Mouse (Mus musculus) forebrain, embryonic 10.5 days (tissue): ENCODE data around the gene Wnt10a. TPM values are rescaled to one million over a fixed set of nuclear protein-coding genes. Genes with fewer than 3 reads are reported as not detected.

Experiments
- DNase-seq: peaks from one replicate; pipeline ENCODE4 v3.0.0-alpha.2; 2017; ENCODE audit warnings: low spot score; ENCODE audit errors: extremely low spot score
- H3K27ac ChIP-seq: fragments of 300-500 bp; sonication (generic); 2 replicates; pipeline ENCODE4 v1.5.1; 2016; ENCODE audit warnings: mild to moderate bottlenecking
- H3K27me3 ChIP-seq: fragments of 300-500 bp; sonication (generic); 2 replicates; pipeline ENCODE4 v1.6.1; 2016; ENCODE audit warnings: mild to moderate bottlenecking; ENCODE audit not compliant: poor library complexity, severe bottlenecking
- H3K36me3 ChIP-seq: fragments of 300-500 bp; sonication (generic); replicated peaks from 2 replicates; pipeline ENCODE4 v1.6.1; 2016; ENCODE audit warnings: mild to moderate bottlenecking, moderate library complexity
- H3K4me1 ChIP-seq: fragments of 300-500 bp; sonication (generic); 2 replicates; pipeline ENCODE4 v1.6.1; 2016
- H3K4me3 ChIP-seq: fragments of 300-500 bp; sonication (generic); 2 replicates; pipeline ENCODE4 v1.5.1; 2016; ENCODE audit warnings: mild to moderate bottlenecking, moderate library complexity
- H3K9me3 ChIP-seq: fragments of 300-500 bp; sonication (generic); 2 replicates; pipeline ENCODE4 v1.6.1; 2016; ENCODE audit warnings: mild to moderate bottlenecking, moderate library complexity
- WGBS: fragments of 180-500 bp; shearing (Covaris S2); methylation state at CpG from one replicate; pipeline ENCODE4 v1.1.7; 2016; 5-methylcytosine and 5-hydroxymethylcytosine counted together
- polyA plus RNA-seq: library from polyadenylated mRNA; unstranded; fragments of >200 nt; fragmentation: Nextera tagmentation; extraction: Ambion mirVana; gene quantifications from 2 replicates; pipeline ENCODE4 v1.2.1, GENCODE M21; 2016

Wnt10a gene
- polyA plus RNA-seq, 1 experiment from 2014 or later, result 0.92 TPM

- 0% methylated on average over 26 of the region's 26 CpGs for WGBS
- Histone ChIP-seq H3K36me3 (no peaks in the 10 kb centered on the region), H3K27me3 (peaks cover 100% of the 10 kb centered on the region), H3K4me1 (peaks cover 57% of the 10 kb centered on the region), H3K4me3 (peak overlapping the region; percentile 60), H3K27ac (0 out of 2 replicates have a peak overlapping the region, but pooled peaks have one; percentile 48), H3K9me3 (no peaks in the 10 kb centered on the region)
- no peak for DNase-seq
These were observed 19.9 kb upstream of the Wnt10a start for GRCm38 (mm10) chr1:74771467-74771844.

DNA sequence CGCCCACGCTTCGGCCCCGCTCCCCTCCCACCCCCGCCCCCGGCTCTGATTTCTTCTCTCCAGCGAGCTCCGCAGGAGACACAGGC lies 19.6 kb upstream of the Wnt10a start, which contains the start of gene Wnt6:
Wnt6 (plus strand) TSS at position 48 of the 86 bp plus-strand sequence.
- DNase-seq, result no peak
- peak within 1 kb of the TSS; percentile 48; the same call in 1 of the 2 replicates for H3K27ac ChIP-seq
- H3K4me3 ChIP-seq, result peak within 1 kb of the TSS; percentile 60
- no peaks in the 10 kb centered on the region for H3K36me3 ChIP-seq
- H3K9me3 ChIP-seq, result no peaks in the 10 kb centered on the region
- H3K27me3 ChIP-seq, result peaks cover 100% of the 10 kb centered on the region
- peaks cover 60% of the 10 kb centered on the region for H3K4me1 ChIP-seq
- WGBS, result 5% methylated on average over 4 of the region's 8 CpGs

- H3K4me3 ChIP-seq, result peak overlapping the region; percentile 60
- H3K27me3 ChIP-seq, result peaks cover 100% of the 10 kb centered on the region
- H3K4me1 ChIP-seq, result peaks cover 62% of the 10 kb centered on the region
- peak overlapping the region; percentile 48; the same call in 1 of the 2 replicates for H3K27ac ChIP-seq
- no peak for DNase-seq
- H3K36me3 ChIP-seq, result no peaks in the 10 kb centered on the region
- H3K9me3 ChIP-seq, result no peaks in the 10 kb centered on the region
- WGBS, result under 1% methylated on average over 51 of the region's 51 CpGs
These were observed 19.2 kb upstream of the Wnt10a start for GRCm38 (mm10) chr1:74771931-74772620.

DNA sequence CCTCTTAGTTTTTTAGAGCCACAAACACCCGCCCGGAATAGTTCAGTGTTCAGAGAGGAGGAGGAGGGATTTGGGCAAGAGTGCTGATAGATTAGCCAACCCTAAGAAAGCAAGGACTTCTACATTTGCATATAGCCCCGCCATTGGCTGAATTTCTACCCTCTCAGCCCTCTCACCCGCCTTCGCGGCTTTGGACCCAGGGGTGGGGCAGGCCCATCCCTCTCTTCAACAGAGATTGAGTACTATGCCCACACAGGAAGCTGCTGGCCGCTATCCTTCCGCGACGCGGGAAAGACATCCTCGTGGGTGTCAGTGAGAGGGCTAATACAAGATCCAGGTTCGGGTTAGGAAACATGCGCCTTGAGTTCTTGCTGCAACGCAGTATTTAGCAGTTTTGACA lies 18.2 kb upstream of the Wnt10a start:
- H3K36me3 ChIP-seq, result no peaks in the 10 kb centered on the region
- H3K4me1 ChIP-seq, result peaks cover 62% of the 10 kb centered on the region
- no peak overlapping the region for H3K27ac ChIP-seq
- H3K4me3 ChIP-seq, result peak overlapping the region; percentile 60
- peaks cover 100% of the 10 kb centered on the region for H3K27me3 ChIP-seq
- under 1% methylated on average over 15 of the region's 15 CpGs for WGBS
- DNase-seq, result peak; percentile 80
- H3K9me3 ChIP-seq, result no peaks in the 10 kb centered on the region

DNA sequence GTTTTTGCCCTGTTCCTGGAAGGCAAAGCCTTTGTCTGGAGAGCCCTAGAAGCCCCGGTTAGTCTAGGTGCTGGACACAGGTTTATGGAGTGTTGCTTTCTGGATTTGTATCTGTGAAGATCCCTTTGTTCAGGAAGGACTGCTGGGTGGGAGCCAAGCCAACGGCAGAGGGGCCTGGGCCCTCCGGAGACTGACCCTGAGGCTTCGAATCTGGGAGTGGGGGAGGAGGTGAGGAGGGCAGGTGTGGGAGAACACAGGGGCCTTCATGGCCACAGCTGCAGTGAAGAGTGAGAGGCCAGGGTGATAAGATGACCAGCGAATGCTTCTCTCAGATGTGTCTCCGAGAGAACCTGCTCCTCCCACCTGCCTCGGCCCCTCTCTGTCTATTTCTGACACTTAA lies 17.3 kb upstream of the Wnt10a start:
- DNase-seq, result no peak
- no peak overlapping the region for H3K27ac ChIP-seq
- no peaks in the 10 kb centered on the region for H3K36me3 ChIP-seq
- no peaks in the 10 kb centered on the region for H3K9me3 ChIP-seq
- 16% methylated on average over 7 of the region's 7 CpGs for WGBS
- no peak overlapping the region for H3K4me3 ChIP-seq
- H3K4me1 ChIP-seq, result peaks cover 62% of the 10 kb centered on the region
- H3K27me3 ChIP-seq, result peaks cover 100% of the 10 kb centered on the region

GRCm38 (mm10) chr1:74775816-74776215 lies 15.5 kb upstream of the Wnt10a start:
- DNase-seq, result no peak

DNA sequence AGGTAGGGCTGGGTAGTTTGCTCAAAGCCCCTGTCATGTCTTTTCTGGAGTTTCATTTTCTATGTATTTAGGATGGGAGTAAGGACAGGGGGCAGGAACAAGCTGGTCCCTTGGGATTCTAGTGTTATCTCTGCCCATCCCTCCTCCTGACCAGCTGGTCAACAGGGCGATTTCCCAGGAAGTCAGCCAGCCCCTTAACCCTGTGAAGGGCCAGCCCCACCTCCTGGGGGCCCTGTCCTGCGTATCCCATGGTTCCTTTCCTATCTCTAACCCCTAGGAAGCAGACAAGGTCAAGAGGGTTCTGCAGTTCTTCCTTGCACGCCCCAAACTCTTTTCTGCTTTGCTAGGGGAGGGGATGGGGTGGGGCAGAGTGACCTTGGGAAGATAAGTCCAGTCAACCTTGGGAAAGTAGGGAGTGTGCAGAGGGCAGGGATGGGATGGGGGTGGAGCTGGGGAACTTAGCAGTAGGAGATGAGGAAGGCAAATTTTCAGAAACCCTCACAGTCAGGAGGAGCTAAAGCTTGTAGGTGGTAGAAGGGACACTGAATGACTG lies 12.3 kb upstream of the Wnt10a start:
- Histone ChIP-seq H3K36me3 (no peaks in the 10 kb centered on the region), H3K9me3 (no peaks in the 10 kb centered on the region), H3K4me1 (peaks cover 42% of the 10 kb centered on the region), H3K4me3 (no peak overlapping the region), H3K27me3 (peaks cover 100% of the 10 kb centered on the region), H3K27ac (no peak overlapping the region)
- DNase-seq, result no peak
- 39% methylated on average over 3 of the region's 3 CpGs for WGBS

More at GRCm38 (mm10) chr1:74775816-74776215, 15.5 kb upstream of the Wnt10a start:
- WGBS, result 8% methylated on average over 5 of the region's 5 CpGs
- Histone ChIP-seq H3K9me3 (no peaks in the 10 kb centered on the region), H3K27me3 (peaks cover 100% of the 10 kb centered on the region), H3K4me1 (peaks cover 52% of the 10 kb centered on the region), H3K27ac (no peak overlapping the region), H3K4me3 (no peak overlapping the region), H3K36me3 (no peaks in the 10 kb centered on the region)

DNA sequence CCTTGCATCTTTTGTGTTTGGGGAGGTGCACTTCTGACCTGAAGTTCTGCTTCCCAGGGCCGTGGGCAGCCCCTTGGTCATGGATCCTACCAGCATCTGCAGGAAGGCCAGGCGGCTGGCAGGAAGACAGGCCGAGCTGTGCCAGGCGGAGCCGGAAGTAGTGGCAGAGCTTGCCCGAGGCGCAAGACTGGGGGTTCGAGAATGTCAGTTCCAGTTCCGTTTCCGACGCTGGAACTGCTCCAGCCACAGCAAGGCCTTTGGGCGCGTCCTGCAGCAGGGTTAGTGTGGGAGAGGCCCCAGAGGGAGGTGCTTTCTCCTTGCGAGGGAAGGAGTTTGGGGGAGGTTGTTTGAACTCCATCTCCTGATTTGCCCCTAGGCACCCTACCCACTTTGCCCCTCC lies 9.3 kb upstream of the Wnt10a start:
- H3K27me3 ChIP-seq, result peaks cover 99% of the 10 kb centered on the region
- WGBS, result 13% methylated on average over 14 of the region's 14 CpGs
- DNase-seq, result no peak
- H3K9me3 ChIP-seq, result peaks cover 6% of the 10 kb centered on the region; the same call in 1 of the 2 replicates
- H3K4me3 ChIP-seq, result no peak overlapping the region
- H3K27ac ChIP-seq, result no peak overlapping the region
- H3K4me1 ChIP-seq, result peaks cover 24% of the 10 kb centered on the region
- H3K36me3 ChIP-seq, result no peaks in the 10 kb centered on the region

- Histone ChIP-seq H3K27me3 (peaks cover 99% of the 10 kb centered on the region), H3K4me3 (peak overlapping the region; percentile 54), H3K36me3 (no peaks in the 10 kb centered on the region), H3K27ac (no peak overlapping the region), H3K9me3 (peaks cover 6% of the 10 kb centered on the region; the same call in 1 of the 2 replicates), H3K4me1 (peaks cover 24% of the 10 kb centered on the region)
- DNase-seq, result peak; percentile 16
- 2% methylated on average over 13 of the region's 13 CpGs for WGBS
These were observed 7.8 kb upstream of the Wnt10a start for GRCm38 (mm10) chr1:74783554-74783953.

GRCm38 (mm10) chr1:74784041-74784759 lies 7.1 kb upstream of the Wnt10a start:
- Histone ChIP-seq H3K27me3 (peaks cover 99% of the 10 kb centered on the region), H3K36me3 (no peaks in the 10 kb centered on the region), H3K4me1 (peaks cover 31% of the 10 kb centered on the region), H3K9me3 (peaks cover 6% of the 10 kb centered on the region; the same call in 1 of the 2 replicates), H3K4me3 (peak overlapping the region; percentile 54), H3K27ac (no peak overlapping the region)
- DNase-seq, result no peak
- WGBS, result 1% methylated on average over 67 of the region's 67 CpGs

- Histone ChIP-seq H3K4me1 (peaks cover 46% of the 10 kb centered on the region), H3K27me3 (peaks cover 99% of the 10 kb centered on the region), H3K4me3 (no peak overlapping the region), H3K9me3 (peaks cover 6% of the 10 kb centered on the region; the same call in 1 of the 2 replicates), H3K27ac (no peak overlapping the region), H3K36me3 (no peaks in the 10 kb centered on the region)
- 6% methylated on average over 7 of the region's 7 CpGs for WGBS
- peak; percentile 82 for DNase-seq
These were observed 3.5 kb upstream of the Wnt10a start for GRCm38 (mm10) chr1:74787846-74788245.

GRCm38 (mm10) chr1:74788603-74789176 lies 2.6 kb upstream of the Wnt10a start:
- H3K27ac ChIP-seq, result no peak overlapping the region
- H3K4me1 ChIP-seq, result peaks cover 46% of the 10 kb centered on the region
- no peak for DNase-seq
- 14% methylated on average over 6 of the region's 6 CpGs for WGBS
- H3K36me3 ChIP-seq, result no peaks in the 10 kb centered on the region
- no peak overlapping the region for H3K4me3 ChIP-seq
- H3K9me3 ChIP-seq, result peaks cover 6% of the 10 kb centered on the region; the same call in 1 of the 2 replicates
- H3K27me3 ChIP-seq, result peaks cover 99% of the 10 kb centered on the region

- H3K36me3 ChIP-seq, result no peaks in the 10 kb centered on the region
- H3K27ac ChIP-seq, result no peak overlapping the region
- H3K4me1 ChIP-seq, result peaks cover 51% of the 10 kb centered on the region
- no peak overlapping the region for H3K4me3 ChIP-seq
- whole genome bisulfite sequencing, result 4% methylated on average over 3 of the region's 3 CpGs
- no peak for DNase-seq
- peaks cover 2% of the 10 kb centered on the region; the same call in 1 of the 2 replicates for H3K9me3 ChIP-seq
- H3K27me3 ChIP-seq, result peaks cover 99% of the 10 kb centered on the region
These were observed 1.2 kb upstream of the Wnt10a start for GRCm38 (mm10) chr1:74790095-74790494.
